ENCODE assay signal across 7 mouse cellular contexts in genomic region chr17:48585902-48586359, GRCm38 (mm10).
A peak's percentile ranks its signal among the peaks of the same experiment; 100 is the strongest.
DNase-seq lines count a peak whose midpoint lies in the region; ATAC-seq lines count a peak whose summit lies in the region.

No protein-coding gene starts in this region.

- H3K9me3 ChIP-seq in lung, embryonic 15.5 days: no peaks in the 10 kb centered on the region
- no peaks in the 10 kb centered on the region for H3K9me3 ChIP-seq in embryonic facial prominence, embryonic 10.5 days
- no peaks in the 10 kb centered on the region for H3K9me3 ChIP-seq in hindbrain, embryonic 15.5 days
- H3K9me3 ChIP-seq in midbrain, embryonic 10.5 days (replicated peaks): no peaks in the 10 kb centered on the region

- 2% methylated on average over 14 of the region's 14 CpGs for WGBS in lung, embryonic 15.5 days
- WGBS in embryonic facial prominence, embryonic 10.5 days: 8% methylated on average over 14 of the region's 14 CpGs
- 11% methylated on average over 14 of the region's 14 CpGs for WGBS in hindbrain, embryonic 15.5 days
- WGBS in midbrain, embryonic 10.5 days: 16% methylated on average over 14 of the region's 14 CpGs

- no peak overlapping the region for H3K9ac ChIP-seq in lung, embryonic 15.5 days
- H3K9ac ChIP-seq in hindbrain, embryonic 15.5 days: no peak overlapping the region

- no peak overlapping the region for H3K27ac ChIP-seq in lung, embryonic 15.5 days
- H3K27ac ChIP-seq in embryonic facial prominence, embryonic 10.5 days (replicated peaks): peak overlapping the region; percentile 65; the same call in 1 of the 2 replicates
- no peak overlapping the region for H3K27ac ChIP-seq in hindbrain, embryonic 15.5 days (replicated peaks)
- no peak overlapping the region for H3K27ac ChIP-seq in midbrain, embryonic 10.5 days (replicated peaks)

- H3K4me2 ChIP-seq in lung, embryonic 15.5 days: peak overlapping the region; percentile 48
- peak overlapping the region; percentile 53 for H3K4me2 ChIP-seq in hindbrain, embryonic 15.5 days

- peak overlapping the region; percentile 16 for H3K4me3 ChIP-seq in lung, embryonic 15.5 days
- H3K4me3 ChIP-seq in embryonic facial prominence, embryonic 10.5 days: peak overlapping the region; percentile 47
- peak overlapping the region; percentile 21 for H3K4me3 ChIP-seq in hindbrain, embryonic 15.5 days
- H3K4me3 ChIP-seq in midbrain, embryonic 10.5 days: peak overlapping the region; percentile 39

- DNase-seq in lung, postnatal 25 days (ENCODE audit: low spot score): no peak
- DNase-seq in embryonic facial prominence, embryonic 10.5 days (ENCODE audit: low spot score): peak; percentile 60
- DNase-seq in midbrain, embryonic 10.5 days (ENCODE audit: low spot score): peak; percentile 34
- peak; percentile 4 for DNase-seq in yolk sac, embryonic 10.5 days (ENCODE audit: low spot score)
- DNase-seq in MN1 (ENCODE audit: low spot score): no peak

- H3K4me1 ChIP-seq in lung, embryonic 15.5 days: peaks cover 4% of the 10 kb centered on the region; the same call in 1 of the 2 replicates
- H3K4me1 ChIP-seq in embryonic facial prominence, embryonic 10.5 days: peaks cover 10% of the 10 kb centered on the region; the same call in 1 of the 2 replicates
- peaks cover 12% of the 10 kb centered on the region for H3K4me1 ChIP-seq in hindbrain, embryonic 15.5 days (replicated peaks)
- H3K4me1 ChIP-seq in midbrain, embryonic 10.5 days: peaks cover 10% of the 10 kb centered on the region; the same call in 1 of the 2 replicates

- H3K36me3 ChIP-seq in lung, embryonic 15.5 days: no peaks in the 10 kb centered on the region
- no peaks in the 10 kb centered on the region for H3K36me3 ChIP-seq in embryonic facial prominence, embryonic 10.5 days (replicated peaks)
- H3K36me3 ChIP-seq in hindbrain, embryonic 15.5 days: no peaks in the 10 kb centered on the region
- H3K36me3 ChIP-seq in midbrain, embryonic 10.5 days: no peaks in the 10 kb centered on the region

- H3K27me3 ChIP-seq in lung, embryonic 15.5 days: no peaks in the 10 kb centered on the region
- no peaks in the 10 kb centered on the region; the same call in 1 of the 2 replicates for H3K27me3 ChIP-seq in embryonic facial prominence, embryonic 10.5 days (replicated peaks; ENCODE audit: low read depth, poor library complexity, severe bottlenecking)
- no peaks in the 10 kb centered on the region for H3K27me3 ChIP-seq in hindbrain, embryonic 15.5 days
- no peaks in the 10 kb centered on the region for H3K27me3 ChIP-seq in midbrain, embryonic 10.5 days (ENCODE audit: low read depth, poor library complexity, severe bottlenecking)

- peak; percentile 65 for ATAC-seq in lung, embryonic 15.5 days (ENCODE audit: borderline replicate concordance, extremely low read depth, low FRiP score, low TSS enrichment)
- peak; percentile 87 for ATAC-seq in hindbrain, embryonic 15.5 days (ENCODE audit: low FRiP score, low read depth)

Comparison
In these comparisons a context has a peak if more than half of its experiments do, and no peak if none do; other contexts are left out.
1. DNase-seq: peak in embryonic facial prominence, embryonic 10.5 days (single experiment), midbrain, embryonic 10.5 days (single experiment) and yolk sac, embryonic 10.5 days (single experiment); none in lung, postnatal 25 days (single experiment) and MN1 (single experiment).
2. Peak in every context shown above with its lines, with median percentiles within 50 percentile points of each other: H3K4me3 ChIP-seq.